Mouse (Mus musculus) heart, adult 18-20 months (tissue): ENCODE data around the gene Ankrd55. TPM values are rescaled to one million over a fixed set of nuclear protein-coding genes. Genes with fewer than 3 reads are reported as not detected.
A peak's percentile ranks its signal among the peaks of the same experiment; 100 is the strongest.

Experiments
- DNase-seq, 2 experiments: peaks; one replicate each; pipeline ENCODE4 v3.0.0; 2021 to 2022; ENCODE audit warnings: mixed read lengths in 1 of 2
- long read RNA-seq, 2 experiments: library from polyadenylated mRNA; stranded (forward); transcript quantifications; one replicate each; pipeline ENCODE4 v2.0.0; 2021
- total RNA-seq, 2 experiments: library from RNA; stranded (reverse); gene quantifications; 2 replicates each; pipeline ENCODE4 v1.2.3; 2021

Ankrd55 gene
- total RNA-seq = 1 to 10 TPM; 1.3 to 2.3 TPM
- long read RNA-seq, experiment 1, partial matches to known transcripts = 2 of 4 reads
- long read RNA-seq, experiment 1, other reads (novel, unspliced or antisense) = 2 of 4 reads
- long read RNA-seq, experiment 2 = 0 reads

DNA sequence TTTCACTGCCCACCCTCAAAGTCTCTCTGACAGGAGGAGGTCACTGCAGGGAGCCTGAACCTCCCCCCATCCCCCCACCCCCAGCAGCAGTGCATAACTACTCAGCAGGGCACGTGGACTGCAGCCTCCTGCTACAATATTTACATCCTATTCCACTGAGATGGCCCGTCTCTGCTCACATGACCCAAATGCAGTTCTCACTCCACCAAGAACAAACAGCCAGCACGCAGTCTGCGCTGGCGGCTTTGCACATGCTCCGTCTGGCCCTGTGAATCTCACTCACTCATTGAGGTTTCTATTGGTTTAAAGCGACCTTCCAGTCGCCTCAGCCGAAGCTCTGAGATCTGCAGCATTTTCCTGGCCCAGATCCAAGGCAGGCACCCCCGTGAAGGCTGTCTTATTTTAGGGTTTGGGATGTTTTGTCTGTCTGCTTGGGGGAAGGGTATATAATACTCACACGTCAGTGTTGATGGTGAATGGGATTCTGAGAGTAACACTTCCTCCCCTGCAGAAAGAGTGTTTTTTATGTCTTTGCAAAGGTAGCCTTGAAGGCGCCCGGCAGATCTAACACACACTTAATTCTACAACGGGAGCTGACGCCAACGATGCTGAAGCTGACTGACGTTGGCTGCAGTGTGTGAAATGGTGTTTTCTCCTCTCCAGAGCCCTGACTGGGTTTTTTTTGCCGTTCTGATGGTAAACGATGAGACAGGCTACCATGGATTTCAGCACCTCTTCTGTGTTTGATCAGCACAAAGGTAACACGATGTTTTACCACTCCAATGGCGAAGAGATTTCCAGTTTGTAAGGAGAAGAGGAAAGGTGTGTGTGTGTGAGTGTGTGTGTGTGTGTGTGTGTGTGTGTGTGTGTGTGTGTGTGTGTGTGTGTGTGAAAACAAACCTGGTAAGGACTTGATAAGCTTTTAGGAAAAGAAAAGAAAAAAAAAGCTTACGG lies at the start of gene Ankrd55:
Gene Ankrd55, plus strand, starts transcription at position 227 of the 954 bp plus-strand sequence.
- peak; percentile 16 to 29 for DNase-seq

DNA sequence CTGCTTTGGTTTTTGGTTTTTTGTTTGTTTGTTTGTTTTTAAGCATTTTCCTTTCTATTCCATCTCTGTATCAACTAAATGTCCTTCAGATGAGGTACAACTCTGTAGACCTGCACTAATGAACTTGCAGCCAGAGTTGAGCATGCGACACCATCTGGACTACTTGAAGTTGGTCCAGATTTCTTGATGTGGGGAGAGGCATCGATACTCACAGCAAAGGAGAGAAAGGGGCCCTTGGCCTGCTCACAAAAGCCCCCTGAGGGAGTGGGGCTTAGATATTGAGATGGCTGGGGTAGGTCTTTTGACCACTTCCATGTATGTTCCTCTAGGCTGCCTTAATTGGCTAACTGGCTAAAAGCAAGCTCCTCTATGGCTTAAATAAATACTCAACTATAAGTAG lies 49.0 kb upstream of the Ankrd55 start:
- DNase-seq = no peak

GRCm38 (mm10) chr13:112241431-112241830 lies 46.8 kb upstream of the Ankrd55 start:
- DNase-seq = no peak

DNA sequence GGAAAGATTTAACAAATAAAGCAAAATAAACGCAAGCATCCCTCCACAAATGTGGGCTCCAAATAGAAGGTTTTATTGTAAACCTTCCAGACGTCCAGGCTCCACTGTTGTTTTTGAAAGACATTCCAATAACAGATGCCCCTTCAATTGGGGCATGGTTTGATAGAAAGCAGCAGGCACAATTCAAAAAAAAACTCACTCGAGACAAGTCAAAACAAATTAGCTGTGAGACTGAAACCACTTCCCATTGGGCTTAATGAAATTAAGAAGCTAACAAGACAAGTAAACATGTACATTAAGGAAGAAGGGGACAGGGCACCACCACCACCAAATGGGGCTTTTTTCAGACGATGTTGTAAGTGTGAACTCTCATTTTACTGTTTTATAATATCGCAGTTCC lies 43.1 kb upstream of the Ankrd55 start:
- no peak for DNase-seq

GRCm38 (mm10) chr13:112251433-112251832 lies 36.8 kb upstream of the Ankrd55 start:
- DNase-seq = no peak

GRCm38 (mm10) chr13:112252012-112252411 lies 36.2 kb upstream of the Ankrd55 start:
- DNase-seq = no peak

- DNase-seq = peak; percentile 69 to 77
Measured at GRCm38 (mm10) chr13:112252991-112253620, 35.1 kb upstream of the Ankrd55 start.

GRCm38 (mm10) chr13:112254116-112254515 lies 34.1 kb upstream of the Ankrd55 start:
- DNase-seq = peak in 1 of 2 experiments; percentile 25

GRCm38 (mm10) chr13:112255862-112256261 lies 32.4 kb upstream of the Ankrd55 start:
- DNase-seq = no peak

DNA sequence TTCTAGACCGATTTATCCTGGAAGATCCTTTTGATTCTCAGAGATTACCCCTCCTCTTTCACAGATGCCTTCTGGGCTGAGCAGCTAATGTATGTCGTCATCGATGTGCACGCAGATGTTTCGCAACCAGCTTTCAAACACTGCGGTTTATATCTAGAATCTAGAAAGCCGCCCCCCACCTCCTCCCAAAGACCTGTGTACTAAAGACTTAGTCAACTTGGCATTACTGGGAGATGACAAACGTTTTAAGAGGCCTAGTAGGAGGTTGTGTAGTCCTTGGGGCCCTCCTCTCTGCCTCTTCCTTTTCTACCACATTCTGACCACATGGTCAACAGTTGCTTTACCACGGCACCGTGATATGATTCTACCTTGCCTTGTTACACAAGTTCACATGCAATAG lies 29.8 kb upstream of the Ankrd55 start:
- DNase-seq = no peak

DNA sequence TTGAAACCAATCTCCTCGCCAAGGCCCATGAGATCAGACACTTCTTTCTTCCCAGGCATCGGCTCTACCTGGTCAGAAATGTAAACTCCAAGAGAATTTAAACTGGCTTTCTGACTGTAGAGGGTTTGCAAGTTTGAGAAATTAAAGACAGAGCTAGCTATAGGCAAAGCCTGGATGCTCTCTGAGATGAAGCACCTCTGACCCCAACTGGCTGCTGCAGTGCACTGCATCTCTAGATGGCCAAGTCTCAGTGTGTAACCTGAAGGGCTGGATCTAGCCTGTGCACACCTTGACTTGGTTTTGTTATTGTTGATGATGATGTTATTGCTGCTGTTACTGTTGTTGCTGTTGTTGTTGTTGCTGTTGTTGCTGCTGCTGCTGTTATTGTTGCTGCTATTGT lies 28.9 kb upstream of the Ankrd55 start:
- peak; percentile 63 to 80 for DNase-seq

- DNase-seq = peak in 1 of 2 experiments; percentile 28
Measured at GRCm38 (mm10) chr13:112264666-112265065, 23.6 kb upstream of the Ankrd55 start.

GRCm38 (mm10) chr13:112271901-112272537 lies 16.2 kb upstream of the Ankrd55 start:
- peak; percentile 41 to 62 for DNase-seq

GRCm38 (mm10) chr13:112274636-112275035 lies 13.6 kb upstream of the Ankrd55 start:
- DNase-seq = no peak

DNA sequence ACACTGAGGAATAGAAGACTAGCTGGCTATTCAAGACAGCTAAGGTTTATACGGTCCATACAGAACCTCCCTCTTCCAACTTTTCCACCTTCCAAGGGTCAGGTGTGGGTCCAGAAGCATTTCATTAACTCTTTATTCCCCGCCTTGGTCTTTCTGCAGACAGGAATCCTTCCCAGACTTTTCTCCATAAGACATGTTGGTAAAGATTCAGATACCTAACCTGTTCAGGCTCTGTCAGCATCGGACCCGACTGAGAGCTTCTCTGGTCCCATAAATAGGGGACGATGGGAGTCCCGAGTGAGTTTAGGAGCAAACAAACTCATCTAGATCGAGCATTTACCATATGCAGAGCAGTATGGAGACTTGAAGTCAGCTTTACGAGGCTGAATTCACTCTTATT lies 12.3 kb upstream of the Ankrd55 start:
- no peak for DNase-seq

- no peak for DNase-seq
Measured at GRCm38 (mm10) chr13:112277544-112277943, 10.7 kb upstream of the Ankrd55 start.

- no peak for DNase-seq
Measured at GRCm38 (mm10) chr13:112278251-112278650, 10.0 kb upstream of the Ankrd55 start.

GRCm38 (mm10) chr13:112287135-112287534 lies 1.1 kb upstream of the Ankrd55 start:
- DNase-seq = no peak

GRCm38 (mm10) chr13:112287571-112288224 lies 553 bp upstream of the Ankrd55 start:
- no peak for DNase-seq

DNA sequence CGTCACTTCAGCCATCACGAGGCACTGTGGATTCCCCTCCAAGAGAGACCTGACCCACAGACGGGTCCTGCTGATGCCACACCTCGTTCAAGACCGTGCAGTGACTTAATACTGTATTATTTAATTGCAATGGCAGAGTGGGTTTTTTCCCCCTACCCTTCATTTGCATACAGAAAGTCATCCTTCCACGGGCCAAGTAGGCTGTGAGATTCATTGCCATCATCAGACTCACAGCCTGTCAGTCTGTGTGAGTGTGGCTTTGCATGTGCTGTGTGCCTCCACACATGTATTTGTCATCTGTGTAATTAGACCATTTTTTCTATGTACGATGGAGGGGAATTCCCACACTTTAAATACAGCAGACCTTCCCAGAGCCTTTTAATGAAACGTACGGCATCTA lies 1.1 kb downstream of the Ankrd55 start:
- DNase-seq = no peak

- no peak for DNase-seq
Measured at GRCm38 (mm10) chr13:112289981-112290380, 1.7 kb downstream of the Ankrd55 start.

GRCm38 (mm10) chr13:112292489-112292888 lies 4.2 kb downstream of the Ankrd55 start:
- DNase-seq = peak in 1 of 2 experiments; percentile 10
